Mouse (Mus musculus) embryo, embryonic 10 days (tissue): ENCODE measurements at regions not wholly inside any gene's neighbourhood (a gene's known extent, or its start where the extent isn't known, plus 50 kb on each side); places are given as distances from the start of the nearest gene placed in this dataset.
A peak's percentile ranks its signal among the peaks of the same experiment; 100 is the strongest.
"Not testable (repeated sequence)": the region's sequence is repeated elsewhere in the genome, so short reads cannot be mapped to it uniquely, and the experiment has no call there.

ENCODE experiments used
- DNase-seq: peaks from one replicate; pipeline ENCODE4 v3.0.0-alpha.2; 2015; ENCODE audit warnings: low spot score

DNA sequence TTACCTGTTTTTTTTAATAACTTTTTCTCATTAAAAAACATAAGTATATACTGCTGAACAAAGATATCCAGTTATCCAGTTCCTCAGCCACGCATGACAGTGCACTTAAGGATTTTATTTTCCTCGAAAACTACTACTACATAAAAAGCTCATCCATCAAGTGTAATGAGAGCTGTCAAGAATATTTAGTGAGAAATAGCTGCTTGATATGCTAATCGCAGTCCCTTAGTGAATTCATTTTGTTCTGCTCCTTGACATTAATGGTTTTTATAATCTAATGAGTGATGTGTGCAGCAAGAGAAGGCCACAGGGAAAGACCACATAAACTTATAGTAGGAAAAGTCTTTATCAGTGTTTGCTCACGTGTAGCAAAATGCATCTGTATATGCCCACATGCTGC lies 754.0 kb upstream of the Slc39a10 start:
- DNase-seq = no peak

- no peak for DNase-seq
These were observed 713.9 kb upstream of the Slc39a10 start for GRCm38 (mm10) chr1:47606597-47606996.

- DNase-seq = no peak
These were observed 711.3 kb upstream of the Slc39a10 start for GRCm38 (mm10) chr1:47603989-47604360.

GRCm38 (mm10) chr1:47603294-47603988 lies 710.8 kb upstream of the Slc39a10 start:
- DNase-seq = peak; percentile 24

DNA sequence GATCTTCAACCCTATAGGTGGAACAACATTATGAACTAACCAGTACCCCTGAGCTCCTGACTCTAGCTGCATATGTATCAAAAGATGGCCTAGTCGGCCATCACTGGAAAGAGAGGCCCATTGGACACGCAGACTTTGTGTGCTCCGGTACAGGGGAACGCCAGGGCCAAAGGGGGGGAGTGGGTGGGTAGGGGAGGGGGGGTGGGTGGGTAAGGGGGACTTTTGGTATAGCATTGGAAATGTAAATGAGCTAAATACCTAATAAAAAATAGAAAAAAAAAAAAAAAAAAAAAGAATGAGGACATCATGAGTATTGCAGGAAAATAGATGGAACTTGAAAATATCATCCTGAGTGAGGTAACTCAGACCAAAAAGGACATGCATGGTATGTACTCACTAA lies 701.0 kb upstream of the Slc39a10 start:
- DNase-seq = not testable (repeated sequence)

- peak; percentile 10 for DNase-seq
These were observed 653.0 kb upstream of the Slc39a10 start for GRCm38 (mm10) chr1:47545606-47546005.

DNA sequence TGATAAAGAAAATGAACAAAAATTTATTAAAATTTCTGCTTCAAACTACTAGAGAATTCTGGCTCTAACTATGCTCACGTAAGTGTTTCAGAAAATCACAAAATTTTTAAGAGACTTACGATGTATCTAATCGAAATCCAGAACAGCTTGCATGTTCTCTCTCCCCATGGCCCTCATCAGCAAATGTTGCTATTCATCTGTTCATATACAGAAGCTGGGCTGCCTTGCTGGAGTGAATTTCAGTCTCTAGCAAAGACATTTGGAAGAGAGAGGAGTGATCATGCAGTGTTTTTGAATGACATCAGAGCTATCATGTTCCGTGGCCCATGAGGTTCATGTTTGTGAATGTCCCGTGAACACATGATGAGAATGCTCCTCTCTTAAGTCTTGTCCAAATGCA lies 618.8 kb upstream of the Slc39a10 start:
- DNase-seq = no peak

GRCm38 (mm10) chr1:47507801-47508200 lies 615.1 kb upstream of the Slc39a10 start:
- no peak for DNase-seq

DNA sequence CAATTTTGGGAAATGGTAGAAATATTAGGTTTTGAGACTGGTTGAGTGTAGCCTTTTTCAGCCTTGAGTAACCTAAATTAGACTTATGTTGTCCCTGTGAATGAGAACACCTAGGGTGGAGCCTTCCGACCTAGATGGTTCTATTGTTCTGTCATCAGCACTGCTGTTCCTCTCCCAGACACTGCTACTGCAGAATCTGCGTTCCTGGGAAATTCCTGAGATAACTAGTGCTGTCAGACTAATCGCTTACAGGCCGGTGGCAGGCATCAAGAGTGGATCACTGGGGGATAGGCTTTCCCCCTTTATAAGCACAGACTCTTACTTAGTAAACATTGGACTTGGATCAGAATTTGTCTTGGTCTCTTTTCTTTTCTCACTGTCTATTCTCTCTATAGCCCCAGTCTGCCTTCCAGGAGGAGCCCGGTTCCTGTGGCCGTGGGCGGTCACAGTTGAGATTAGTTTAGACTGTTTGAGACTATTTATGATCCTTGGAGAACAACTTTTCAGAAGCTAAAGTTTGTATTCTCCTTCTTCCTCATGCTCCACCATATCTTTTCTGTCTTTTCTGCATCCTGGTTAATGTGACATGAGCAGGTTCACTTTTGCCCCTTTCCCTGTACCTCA lies 596.0 kb upstream of the Slc39a10 start:
- DNase-seq = peak; percentile 7

- DNase-seq = no peak
These were observed 593.4 kb upstream of the Slc39a10 start for GRCm38 (mm10) chr1:47486087-47486486.

DNA sequence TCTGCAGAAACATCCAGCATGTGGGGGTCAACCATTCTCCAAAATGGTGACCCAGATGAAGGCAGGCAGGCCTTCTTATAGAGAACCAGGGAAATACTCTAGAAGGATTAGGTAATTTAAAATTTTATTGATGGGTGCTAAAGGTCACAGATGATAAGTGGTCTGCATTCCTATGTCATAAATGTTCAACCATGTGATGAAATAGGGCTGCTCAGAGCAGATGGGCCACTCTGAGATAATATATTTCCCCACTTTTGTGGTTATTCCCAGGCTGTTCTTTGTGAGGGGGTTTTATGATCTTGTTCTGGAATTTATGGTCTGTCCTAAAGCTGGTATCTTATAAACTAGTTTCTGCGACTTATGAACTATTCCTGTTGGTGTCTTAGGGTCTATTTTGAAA lies 586.4 kb upstream of the Slc39a10 start:
- DNase-seq = no peak

GRCm38 (mm10) chr1:47466573-47467253 lies 574.1 kb upstream of the Slc39a10 start:
- DNase-seq = no peak

DNA sequence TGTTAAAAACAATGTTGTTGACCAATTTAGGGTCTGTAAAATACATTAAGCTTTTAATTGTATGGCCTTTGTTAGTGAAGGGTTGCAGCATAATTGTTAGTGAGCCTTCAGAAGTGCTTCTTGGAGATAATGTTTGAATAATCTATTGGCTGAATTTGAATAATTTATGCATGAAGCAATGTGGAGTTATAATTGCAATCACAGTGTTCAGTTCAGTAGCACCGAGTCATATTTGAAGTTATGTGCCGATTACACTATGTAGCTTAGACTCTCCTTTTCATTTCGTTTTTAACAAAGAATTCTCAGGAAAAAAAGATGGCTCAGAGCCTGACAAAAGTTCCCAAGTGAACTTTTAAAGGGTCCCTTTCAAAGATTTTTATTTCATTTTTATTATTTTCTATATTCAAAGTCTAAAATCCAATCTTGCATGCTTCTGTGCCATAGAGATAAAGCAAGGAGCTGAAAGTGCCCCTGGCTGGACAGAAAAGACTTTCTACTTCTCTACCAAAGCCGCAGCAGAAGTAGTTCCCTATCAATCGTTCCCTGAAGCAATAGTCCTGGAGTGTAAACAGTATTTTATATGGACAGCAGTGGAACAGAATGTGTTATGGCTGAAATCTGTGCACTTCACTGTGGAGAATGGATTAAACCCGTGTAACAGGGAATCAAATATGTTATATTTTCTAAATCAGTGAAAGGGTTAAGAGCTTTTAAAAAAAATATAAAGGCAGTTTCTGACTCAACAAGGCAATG lies 556.3 kb upstream of the Slc39a10 start:
- no peak for DNase-seq

GRCm38 (mm10) chr1:47448070-47448469 lies 555.4 kb upstream of the Slc39a10 start:
- no peak for DNase-seq

- DNase-seq = no peak
These were observed 553.4 kb upstream of the Slc39a10 start for GRCm38 (mm10) chr1:47446021-47446420.

- DNase-seq = peak; percentile 9
These were observed 540.2 kb upstream of the Slc39a10 start for GRCm38 (mm10) chr1:47432829-47433228.

DNA sequence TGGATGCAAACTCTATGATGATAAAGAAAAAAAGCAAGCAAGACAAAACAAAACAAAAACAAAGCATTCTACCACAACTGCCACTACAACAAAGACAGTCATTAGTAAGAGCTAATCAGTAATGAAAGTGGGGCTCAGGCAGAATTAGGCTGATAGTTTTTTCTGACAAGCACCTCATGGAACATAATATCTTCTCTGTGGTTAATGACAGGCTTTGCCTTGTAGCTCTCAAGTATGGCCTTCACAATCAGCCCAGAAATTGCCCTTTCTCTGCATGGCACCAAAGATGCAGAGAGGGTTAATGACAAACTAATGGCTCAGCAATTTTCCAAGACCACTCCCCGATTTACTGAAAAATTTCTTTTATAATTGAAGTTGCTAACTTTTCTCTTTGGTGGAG lies 512.5 kb upstream of the Slc39a10 start:
- no peak for DNase-seq

GRCm38 (mm10) chr1:47386579-47386978 lies 493.9 kb upstream of the Slc39a10 start:
- no peak for DNase-seq

DNA sequence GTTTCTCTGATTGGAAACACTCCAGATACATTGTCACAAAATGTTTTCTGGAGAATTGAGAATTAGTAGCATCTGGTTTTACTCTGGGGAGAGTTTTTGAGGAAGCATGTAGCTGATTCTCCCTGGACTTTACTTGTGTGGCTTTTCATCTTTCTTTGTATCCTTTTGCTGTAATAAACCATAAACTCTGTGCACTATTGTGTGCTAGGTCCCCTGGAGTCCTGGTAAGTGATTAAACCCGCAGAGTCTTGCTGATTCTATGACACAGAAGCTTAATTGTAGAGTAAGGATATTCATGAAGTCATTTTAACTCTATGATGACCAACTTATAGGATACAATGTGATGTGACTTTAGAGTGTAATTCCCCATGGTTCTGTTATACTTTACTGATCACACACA lies 486.1 kb upstream of the Slc39a10 start:
- no peak for DNase-seq

GRCm38 (mm10) chr1:47339718-47340439 lies 447.2 kb upstream of the Slc39a10 start:
- no peak for DNase-seq

DNA sequence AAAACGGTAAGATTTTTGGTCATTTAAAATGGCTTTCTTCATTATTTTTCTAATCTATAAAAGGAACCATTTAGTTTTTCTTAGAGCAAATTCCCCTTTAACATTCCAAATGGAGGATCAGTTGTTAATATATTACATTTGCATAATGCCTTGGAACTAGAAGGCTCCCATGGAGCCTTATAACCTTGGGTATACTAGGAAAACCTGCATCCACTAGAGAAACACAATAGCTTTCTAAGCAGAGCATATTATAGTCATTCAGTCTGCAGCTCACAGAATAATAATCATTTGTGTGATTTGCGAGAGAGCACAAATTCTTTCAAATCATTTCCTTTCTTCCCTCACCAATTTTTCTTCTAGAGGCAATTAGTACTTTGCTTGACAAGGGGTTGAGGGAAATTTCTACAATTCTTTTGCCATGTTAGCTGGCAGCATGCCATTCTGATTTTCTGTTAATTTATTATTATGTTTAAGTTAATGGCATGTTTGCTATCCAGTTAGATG lies 418.0 kb upstream of the Slc39a10 start:
- DNase-seq = no peak

DNA sequence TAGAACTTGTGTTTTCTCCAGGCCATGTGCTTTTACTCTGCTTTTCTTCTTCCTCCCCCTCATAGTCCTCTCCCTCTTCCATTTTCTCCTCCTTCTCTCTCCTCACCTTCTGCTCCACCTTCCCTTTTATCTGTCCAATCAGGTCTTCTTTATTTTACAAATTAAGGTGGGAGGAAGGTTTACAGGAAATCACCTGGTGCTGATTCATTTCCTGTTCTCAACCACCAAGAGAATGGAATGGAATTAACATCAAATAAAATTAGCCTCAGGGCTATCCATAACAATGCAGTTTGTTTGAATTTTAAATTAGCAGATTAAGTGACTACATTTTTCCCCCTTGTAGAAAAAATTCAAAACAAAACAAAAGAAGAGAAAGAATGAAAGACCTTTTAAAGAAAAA lies 414.3 kb upstream of the Slc39a10 start:
- no peak for DNase-seq
